17 mouse cellular contexts compared by ENCODE assay signal in the genomic region with DNA sequence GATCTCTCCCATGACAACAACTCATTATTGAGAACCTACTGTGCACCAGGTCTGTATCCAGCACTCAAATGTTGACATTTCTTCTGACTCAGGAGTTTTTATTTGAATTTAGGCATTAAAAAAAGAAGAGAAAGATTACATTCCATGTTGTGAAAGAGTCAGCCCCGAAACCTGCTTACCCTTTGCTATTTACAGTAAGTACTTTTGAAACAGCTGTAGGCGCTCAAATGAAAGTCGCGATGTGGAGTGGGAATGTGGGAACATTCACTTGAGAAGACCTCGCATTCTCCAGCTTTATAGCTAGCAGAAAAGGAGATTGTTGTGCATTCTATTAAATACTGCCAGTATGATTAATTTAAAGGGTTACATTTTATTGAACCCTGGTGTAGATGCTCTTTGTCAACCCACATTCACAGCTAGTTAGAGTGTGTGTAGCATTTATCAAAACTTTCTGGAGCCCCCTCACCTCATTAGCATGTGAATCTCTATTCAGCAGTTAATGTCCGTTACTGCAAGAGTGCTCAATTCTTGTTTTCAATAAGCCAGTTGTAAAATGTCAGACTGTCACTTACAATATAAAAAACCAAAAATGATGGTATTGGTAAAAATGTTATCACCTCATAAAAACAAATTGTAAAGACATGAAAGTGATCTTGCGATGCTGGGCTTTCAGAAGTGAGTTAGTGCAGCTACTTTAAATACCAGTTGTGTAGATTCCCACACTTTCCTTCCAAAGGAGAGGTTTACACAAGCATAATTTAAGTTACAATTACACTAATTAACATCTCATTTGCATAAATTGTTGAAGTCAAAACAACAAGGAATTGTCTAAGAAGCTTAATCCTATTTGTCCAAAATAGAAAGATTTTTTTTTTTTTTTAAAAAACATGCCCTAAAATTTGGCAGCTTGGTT. TPM values are rescaled to one million over a fixed set of nuclear protein-coding genes. Genes with fewer than 3 reads are reported as not detected.
DNase-seq lines count a peak whose midpoint lies in the region; ATAC-seq and TF ChIP-seq lines count a peak whose summit lies in the region.
"Had no signal": no experiment of that assay in that cellular context is flagged by ENCODE, and none has a peak within 500 bp of the region (broad histone marks: within the 10 kb centered on the region; RNA-seq: fewer than 3 reads in every experiment).

No protein-coding gene starts in this region.

- 45% methylated on average over 7 of the region's 7 CpGs for WGBS in kidney, postnatal 0 days
- WGBS in kidney, embryonic 16.5 days, result 55% methylated on average over 7 of the region's 7 CpGs
- 39% methylated on average over 7 of the region's 7 CpGs for WGBS in midbrain, embryonic 13.5 days
- WGBS in midbrain, embryonic 10.5 days, result 77% methylated on average over 7 of the region's 7 CpGs
- 47% methylated on average over 7 of the region's 7 CpGs for WGBS in hindbrain, embryonic 11.5 days
- 17% methylated on average over 7 of the region's 7 CpGs for WGBS in neural tube, embryonic 14.5 days

- ATAC-seq in kidney, postnatal 0 days (replicated peaks; ENCODE audit: low FRiP score, low read depth), result no peak
- no peak; the same call in 1 of the 2 replicates for ATAC-seq in kidney, embryonic 16.5 days (ENCODE audit: low FRiP score, low TSS enrichment)
- 0 out of 2 replicates have a peak, but pooled peaks have one; percentile 24 for ATAC-seq in midbrain, embryonic 13.5 days
- ATAC-seq in hindbrain, embryonic 11.5 days (ENCODE audit: low FRiP score), result peak; percentile 85
- peak; percentile 79; the same call in 1 of the 2 replicates for ATAC-seq in neural tube, embryonic 14.5 days (ENCODE audit: low read depth)
- ATAC-seq: activated CD4-positive, CD25-positive, alpha-beta regulatory T cell, adult 4 months; CD4-positive, CD25-positive, alpha-beta regulatory T cell, adult 4 months had no signal

- no peak overlapping the region for H3K4me3 ChIP-seq in kidney, postnatal 0 days (replicated peaks; ENCODE audit: low read depth, low read length)
- no peak overlapping the region for H3K4me3 ChIP-seq in kidney, embryonic 16.5 days (ENCODE audit: low read length)
- no peak overlapping the region for H3K4me3 ChIP-seq in midbrain, embryonic 13.5 days (replicated peaks)
- H3K4me3 ChIP-seq in midbrain, embryonic 10.5 days, result no peak overlapping the region
- H3K4me3 ChIP-seq in hindbrain, embryonic 11.5 days (ENCODE audit: low read depth, low read length), result no peak overlapping the region
- H3K4me3 ChIP-seq in neural tube, embryonic 14.5 days (ENCODE audit: low read depth, low read length), result no peak overlapping the region
- H3K4me3 ChIP-seq: left cerebral cortex, adult 2 months; limb, embryonic 13.5 days had no signal

- H3K9ac ChIP-seq in kidney, postnatal 0 days (ENCODE audit: low read depth, low read length), result no peak overlapping the region
- H3K9ac ChIP-seq in kidney, embryonic 16.5 days (replicated peaks; ENCODE audit: low read length), result no peak overlapping the region
- H3K9ac ChIP-seq in midbrain, embryonic 13.5 days (replicated peaks), result no peak overlapping the region
- H3K9ac ChIP-seq in hindbrain, embryonic 11.5 days (ENCODE audit: low read depth, low read length), result no peak overlapping the region
- H3K9ac ChIP-seq in neural tube, embryonic 14.5 days (replicated peaks; ENCODE audit: low read depth, low read length), result no peak overlapping the region
- H3K9ac ChIP-seq: limb, embryonic 13.5 days had no signal

- H3K4me1 ChIP-seq in kidney, postnatal 0 days (replicated peaks; ENCODE audit: insufficient read depth, low read length), result no peaks in the 10 kb centered on the region
- peaks cover 15% of the 10 kb centered on the region for H3K4me1 ChIP-seq in kidney, embryonic 16.5 days (ENCODE audit: insufficient read depth, low read length)
- peaks cover 14% of the 10 kb centered on the region for H3K4me1 ChIP-seq in midbrain, embryonic 13.5 days (replicated peaks)
- H3K4me1 ChIP-seq in midbrain, embryonic 10.5 days, result peaks cover 7% of the 10 kb centered on the region; the same call in 1 of the 2 replicates
- 0 out of 2 replicates have a peak, but pooled peaks cover 3% of the 10 kb centered on the region for H3K4me1 ChIP-seq in hindbrain, embryonic 11.5 days (replicated peaks; ENCODE audit: control insufficient read depth, insufficient read depth, low read length)
- H3K4me1 ChIP-seq in neural tube, embryonic 14.5 days (ENCODE audit: control insufficient read depth, insufficient read depth, low read length), result 0 out of 2 replicates have a peak, but pooled peaks cover 4% of the 10 kb centered on the region

- peak; percentile 77 for DNase-seq in kidney, postnatal 0 days (ENCODE audit: low spot score)
- no peak for DNase-seq in midbrain, embryonic 10.5 days (ENCODE audit: low spot score)
- peak; percentile 22 for DNase-seq in hindbrain, embryonic 11.5 days (ENCODE audit: low spot score)
- no peak for DNase-seq in gastrocnemius, adult 8-10 months (ENCODE audit: low spot score in 2 of 2)
- DNase-seq: cerebellum, adult 11 months; kidney, adult 18-20 months; lung, postnatal 4 days had no signal

- no peaks in the 10 kb centered on the region for H3K9me3 ChIP-seq in kidney, postnatal 0 days (replicated peaks; ENCODE audit: low read length)
- 0 out of 2 replicates have a peak, but pooled peaks cover 6% of the 10 kb centered on the region for H3K9me3 ChIP-seq in kidney, embryonic 16.5 days (ENCODE audit: low read length)
- H3K9me3 ChIP-seq in midbrain, embryonic 13.5 days, result no peaks in the 10 kb centered on the region
- H3K9me3 ChIP-seq in midbrain, embryonic 10.5 days (replicated peaks), result no peaks in the 10 kb centered on the region
- no peaks in the 10 kb centered on the region for H3K9me3 ChIP-seq in hindbrain, embryonic 11.5 days (ENCODE audit: control insufficient read depth, low read length)
- no peaks in the 10 kb centered on the region for H3K9me3 ChIP-seq in neural tube, embryonic 14.5 days (ENCODE audit: control insufficient read depth, low read length)

- H3K27ac ChIP-seq in kidney, postnatal 0 days, result no peak overlapping the region
- no peak overlapping the region for H3K27ac ChIP-seq in kidney, embryonic 16.5 days (ENCODE audit: low read length)
- no peak overlapping the region for H3K27ac ChIP-seq in midbrain, embryonic 13.5 days
- no peak overlapping the region for H3K27ac ChIP-seq in midbrain, embryonic 10.5 days (replicated peaks)
- H3K27ac ChIP-seq in hindbrain, embryonic 11.5 days (ENCODE audit: low read depth, low read length), result no peak overlapping the region
- H3K27ac ChIP-seq in neural tube, embryonic 14.5 days (ENCODE audit: low read depth, low read length), result no peak overlapping the region
- H3K27ac ChIP-seq: left cerebral cortex, adult 2 months; limb, embryonic 13.5 days had no signal

- no peaks in the 10 kb centered on the region for H3K27me3 ChIP-seq in kidney, postnatal 0 days (ENCODE audit: insufficient read depth, low read length)
- H3K27me3 ChIP-seq in kidney, embryonic 16.5 days (ENCODE audit: insufficient read depth, low read length), result no peaks in the 10 kb centered on the region
- H3K27me3 ChIP-seq in midbrain, embryonic 13.5 days, result peaks cover 16% of the 10 kb centered on the region
- no peaks in the 10 kb centered on the region for H3K27me3 ChIP-seq in midbrain, embryonic 10.5 days (ENCODE audit: low read depth, poor library complexity, severe bottlenecking)
- no peaks in the 10 kb centered on the region for H3K27me3 ChIP-seq in hindbrain, embryonic 11.5 days (ENCODE audit: control insufficient read depth, insufficient read depth, low read length)
- no peaks in the 10 kb centered on the region for H3K27me3 ChIP-seq in neural tube, embryonic 14.5 days (ENCODE audit: control insufficient read depth, insufficient read depth, low read length)
- H3K27me3 ChIP-seq: limb, embryonic 13.5 days had no signal

- no peaks in the 10 kb centered on the region for H3K36me3 ChIP-seq in kidney, postnatal 0 days (ENCODE audit: insufficient read depth, low read length)
- H3K36me3 ChIP-seq in kidney, embryonic 16.5 days (ENCODE audit: insufficient read depth, low read length), result peaks cover 7% of the 10 kb centered on the region; the same call in 1 of the 2 replicates
- H3K36me3 ChIP-seq in midbrain, embryonic 13.5 days, result peaks cover 7% of the 10 kb centered on the region; the same call in 1 of the 2 replicates
- peaks cover 6% of the 10 kb centered on the region for H3K36me3 ChIP-seq in midbrain, embryonic 10.5 days
- H3K36me3 ChIP-seq in hindbrain, embryonic 11.5 days (ENCODE audit: control insufficient read depth, insufficient read depth, low read length), result no peaks in the 10 kb centered on the region
- H3K36me3 ChIP-seq in neural tube, embryonic 14.5 days (ENCODE audit: control insufficient read depth, insufficient read depth, low read length), result no peaks in the 10 kb centered on the region

- TF ChIP-seq CTCF in kidney, postnatal 0 days (IDR thresholded peaks at IDR 0.05; ENCODE audit: low read depth), result no peak

- H3K4me2 ChIP-seq in kidney, postnatal 0 days (ENCODE audit: low read length), result no peak overlapping the region
- H3K4me2 ChIP-seq in kidney, embryonic 16.5 days (replicated peaks; ENCODE audit: low read depth, low read length), result no peak overlapping the region
- H3K4me2 ChIP-seq in midbrain, embryonic 13.5 days (replicated peaks), result no peak overlapping the region
- no peak overlapping the region for H3K4me2 ChIP-seq in hindbrain, embryonic 11.5 days (replicated peaks; ENCODE audit: low read depth, low read length)
- no peak overlapping the region; the same call in 1 of the 2 replicates for H3K4me2 ChIP-seq in neural tube, embryonic 14.5 days (ENCODE audit: low read depth, low read length)
- H3K4me2 ChIP-seq: limb, embryonic 13.5 days had no signal

RNA-seq across cellular contexts. Expression of a gene that starts 28.3 kb away (rescaled TPM):
- polyA plus RNA-seq in kidney, postnatal 0 days (2015; fragmentation: Nextera tagmentation; extraction: Ambion mirVana), result 0.38 and 0.71 TPM in 2 replicates
- 0.54 and 0.58 TPM in 2 replicates for polyA plus RNA-seq in kidney, embryonic 16.5 days (2015; fragmentation: Nextera tagmentation; extraction: Ambion mirVana)
- polyA plus RNA-seq in midbrain, embryonic 13.5 days (2015; fragmentation: Nextera tagmentation; extraction: Ambion mirVana), result 22.5 and 24.4 TPM in 2 replicates
- polyA plus RNA-seq in midbrain, embryonic 10.5 days (2016; fragmentation: Nextera tagmentation; extraction: Ambion mirVana), result 2.7 and 3.9 TPM in 2 replicates
- 28.5 and 36.5 TPM in 2 replicates for polyA plus RNA-seq in hindbrain, embryonic 11.5 days (2014; fragmentation: Nextera tagmentation; extraction: Ambion mirVana)
- polyA plus RNA-seq in neural tube, embryonic 14.5 days (2014; fragmentation: Nextera tagmentation; extraction: Ambion mirVana), result 22.6 and 24.6 TPM in 2 replicates
- total RNA-seq in gastrocnemius, adult 8-10 months (2022), result not detected
- total RNA-seq: heart, postnatal 25 days; monocyte, adult 5-6 weeks had no signal
- polyA plus RNA-seq: activated CD4-positive, CD25-positive, alpha-beta regulatory T cell, adult 4 months; CD4-positive, CD25-positive, alpha-beta regulatory T cell, adult 4 months; large intestine, adult 2 months had no signal

RNA-seq across cellular contexts. Expression of a gene that starts 33.6 kb away (rescaled TPM):
- polyA plus RNA-seq in kidney, postnatal 0 days (2015; fragmentation: Nextera tagmentation; extraction: Ambion mirVana), result 25.9 and 29.1 TPM in 2 replicates
- 19.9 and 25.0 TPM in 2 replicates for polyA plus RNA-seq in kidney, embryonic 16.5 days (2015; fragmentation: Nextera tagmentation; extraction: Ambion mirVana)
- 31.7 and 36.2 TPM in 2 replicates for polyA plus RNA-seq in midbrain, embryonic 13.5 days (2015; fragmentation: Nextera tagmentation; extraction: Ambion mirVana)
- 5.9 and 13.3 TPM in 2 replicates for polyA plus RNA-seq in midbrain, embryonic 10.5 days (2016; fragmentation: Nextera tagmentation; extraction: Ambion mirVana)
- polyA plus RNA-seq in hindbrain, embryonic 11.5 days (2014; fragmentation: Nextera tagmentation; extraction: Ambion mirVana), result 29.8 and 45.6 TPM in 2 replicates
- 50.0 and 55.0 TPM in 2 replicates for polyA plus RNA-seq in neural tube, embryonic 14.5 days (2014; fragmentation: Nextera tagmentation; extraction: Ambion mirVana)
- total RNA-seq in gastrocnemius, adult 8-10 months (2022), result 10 to 100 TPM; 53.6 to 64.5 (median 57.1) TPM

Comparison
In these comparisons a context has a peak if more than half of its experiments do, and no peak if none do; other contexts are left out.
1. ATAC-seq: peak in midbrain, embryonic 13.5 days (single experiment), hindbrain, embryonic 11.5 days (single experiment) and neural tube, embryonic 14.5 days (single experiment); none in kidney, postnatal 0 days (single experiment) and kidney, embryonic 16.5 days (single experiment).
2. DNase-seq: peak in kidney, postnatal 0 days (single experiment) and hindbrain, embryonic 11.5 days (single experiment); none in midbrain, embryonic 10.5 days (single experiment) and gastrocnemius, adult 8-10 months (0 of 2).